Mouse (Mus musculus) heart, adult 2 months (tissue): ENCODE results near the gene Apex1.
"Not testable (repeated sequence)": the region's sequence is repeated elsewhere in the genome, so short reads cannot be mapped to it uniquely, and the experiment has no call there.

ENCODE experiments used
- CTCF ChIP-seq: fragments of 200-600 bp; IDR thresholded peaks from 2 replicates; pipeline ENCODE4 v1.8.1; 2022; ENCODE audit warnings: antibody characterized with exemption, mild to moderate bottlenecking, moderate library complexity
- POLR2A ChIP-seq: fragments of 200-500 bp; IDR thresholded peaks from 2 replicates; pipeline ENCODE4 v1.6.1; 2011; ENCODE audit warnings: mild to moderate bottlenecking, low read depth, low read length, control low read depth; ENCODE audit not compliant: insufficient read depth

DNA sequence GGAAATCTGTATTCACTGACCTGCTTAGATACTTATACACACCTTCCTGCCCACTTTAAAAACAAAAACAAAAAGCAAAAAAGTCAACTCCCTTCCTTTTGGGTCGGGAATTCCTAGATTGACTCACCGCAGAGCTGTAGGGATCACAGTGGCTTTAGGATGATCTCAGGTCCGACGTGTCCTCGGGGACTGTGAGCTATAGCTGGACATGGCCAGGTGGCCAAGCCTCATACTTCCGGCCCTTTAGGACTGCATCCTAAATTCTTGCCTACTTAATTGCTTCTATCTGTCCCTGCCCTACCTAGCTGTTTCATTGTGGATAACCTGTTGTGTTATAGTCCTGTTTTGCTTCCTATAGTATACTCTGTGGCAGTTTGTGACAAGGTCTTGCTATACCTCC, 20.3 kb downstream of the Apex1 start:
- TF ChIP-seq CTCF, POLR2A: not testable (repeated sequence)
